Mouse (Mus musculus) limb, embryonic 10.5 days (tissue): Measurements from ENCODE around the gene Tnfrsf13c. TPM values are rescaled to one million over a fixed set of nuclear protein-coding genes. Genes with fewer than 3 reads are reported as not detected.
A peak's percentile ranks its signal among the peaks of the same experiment; 100 is the strongest.

Source experiments
- DNase-seq: peaks from one replicate; pipeline ENCODE4 v3.0.0-alpha.2; 2017; ENCODE audit warnings: low spot score
- H3K27ac ChIP-seq: fragments of 300-500 bp; sonication (generic); 2 replicates; pipeline ENCODE4 v1.5.1; 2016; ENCODE audit warnings: mild to moderate bottlenecking
- H3K27me3 ChIP-seq: fragments of 300-500 bp; sonication (generic); 2 replicates; pipeline ENCODE4 v1.6.1; 2016; ENCODE audit warnings: low read depth, mild to moderate bottlenecking; ENCODE audit not compliant: poor library complexity, severe bottlenecking
- H3K36me3 ChIP-seq: fragments of 300-500 bp; sonication (generic); 2 replicates; pipeline ENCODE4 v1.6.1; 2016; ENCODE audit warnings: mild to moderate bottlenecking, moderate library complexity
- H3K4me1 ChIP-seq: fragments of 300-500 bp; sonication (generic); 2 replicates; pipeline ENCODE4 v1.6.1; 2016
- H3K4me3 ChIP-seq: fragments of 300-500 bp; sonication (generic); 2 replicates; pipeline ENCODE4 v1.5.1; 2016; ENCODE audit warnings: mild to moderate bottlenecking, moderate library complexity
- H3K9me3 ChIP-seq: fragments of 300-500 bp; sonication (generic); replicated peaks from 2 replicates; pipeline ENCODE4 v1.6.1; 2016; ENCODE audit warnings: mild to moderate bottlenecking
- WGBS: fragments of 180-500 bp; shearing (Covaris S2); methylation state at CpG from one replicate; pipeline ENCODE4 v1.1.7; 2016; 5-methylcytosine and 5-hydroxymethylcytosine counted together
- polyA plus RNA-seq: library from polyadenylated mRNA; unstranded; fragments of >200 nt; fragmentation: Nextera tagmentation; extraction: Ambion mirVana; gene quantifications from 2 replicates; pipeline ENCODE4 v1.2.1, GENCODE M21; 2016

Gene Tnfrsf13c
- polyA plus RNA-seq, 1 experiment from 2014 or later, result 0.33 TPM

DNA sequence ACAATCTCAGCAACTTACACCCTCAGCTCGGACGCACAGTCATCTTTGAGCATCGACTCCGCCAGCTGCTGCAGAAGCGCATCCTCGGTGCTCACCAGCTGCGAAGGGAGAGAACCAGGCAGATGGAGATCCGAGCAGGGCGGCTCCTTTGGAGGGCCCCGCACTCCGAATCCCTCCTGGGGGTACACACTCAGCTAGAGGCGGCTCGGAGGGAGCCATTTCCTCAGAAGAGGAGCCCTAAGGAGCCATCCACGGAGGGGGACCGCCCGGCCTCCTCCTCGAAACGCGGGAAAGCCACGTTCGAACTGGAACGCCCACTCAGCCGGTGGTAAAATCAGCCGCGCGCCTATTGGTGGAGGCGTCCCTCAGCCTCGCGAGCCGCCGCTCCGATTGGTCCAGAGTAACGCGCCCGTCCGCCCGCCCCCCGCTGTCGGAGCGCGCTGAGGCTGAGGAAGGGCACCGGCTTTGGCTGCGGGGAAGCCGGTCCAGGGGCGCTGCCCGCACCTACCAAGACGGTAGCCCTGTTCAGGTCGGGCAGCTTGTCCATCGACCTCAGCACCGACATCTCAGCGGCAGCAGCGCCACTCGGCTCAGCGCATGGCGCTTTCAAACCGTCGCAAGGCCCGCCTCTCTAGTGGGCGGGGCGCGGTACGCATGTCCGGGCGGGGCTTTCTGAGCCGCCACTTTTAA lies 20.1 kb upstream of the Tnfrsf13c start, which contains the start of gene Cenpm:
TSS of gene Cenpm (minus strand) at position 634 of the 690 bp plus-strand sequence.
- under 1% methylated on average over 65 of the region's 65 CpGs for WGBS
- peaks cover 9% of the 10 kb centered on the region for H3K4me1 ChIP-seq
- peak within 1 kb of the TSS; percentile 94 for H3K27ac ChIP-seq
- no peaks in the 10 kb centered on the region for H3K27me3 ChIP-seq
- H3K36me3 ChIP-seq, result peaks cover 6% of the 10 kb centered on the region
- peak; percentile 97 for DNase-seq
- H3K9me3 ChIP-seq, result no peaks in the 10 kb centered on the region
- H3K4me3 ChIP-seq, result peak within 1 kb of the TSS; percentile 83

DNA sequence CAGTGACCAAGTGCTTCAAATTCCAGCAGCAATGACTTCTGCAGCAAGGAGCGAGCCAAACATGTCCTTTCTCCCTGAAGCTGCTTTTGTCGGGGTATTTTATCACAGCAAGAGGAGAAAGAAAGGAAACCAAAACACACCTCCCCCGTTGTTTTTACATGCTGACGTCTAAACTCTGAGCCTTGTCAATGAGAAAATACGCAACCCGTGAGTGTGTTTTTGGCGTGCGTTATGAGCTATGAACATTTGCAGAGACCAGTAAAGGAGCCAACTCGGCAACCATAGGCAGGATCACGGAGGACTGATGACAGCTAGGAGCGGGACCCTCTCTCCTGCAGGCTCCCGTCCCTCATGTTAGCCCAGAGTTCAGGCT lies 19.6 kb upstream of the Tnfrsf13c start:
- no peak for DNase-seq
- Histone ChIP-seq H3K27me3 (no peaks in the 10 kb centered on the region), H3K9me3 (no peaks in the 10 kb centered on the region), H3K4me3 (peak overlapping the region; percentile 83), H3K36me3 (peaks cover 11% of the 10 kb centered on the region), H3K27ac (peak overlapping the region; percentile 94), H3K4me1 (peaks cover 9% of the 10 kb centered on the region)
- 9% methylated on average over 12 of the region's 12 CpGs for WGBS

DNA sequence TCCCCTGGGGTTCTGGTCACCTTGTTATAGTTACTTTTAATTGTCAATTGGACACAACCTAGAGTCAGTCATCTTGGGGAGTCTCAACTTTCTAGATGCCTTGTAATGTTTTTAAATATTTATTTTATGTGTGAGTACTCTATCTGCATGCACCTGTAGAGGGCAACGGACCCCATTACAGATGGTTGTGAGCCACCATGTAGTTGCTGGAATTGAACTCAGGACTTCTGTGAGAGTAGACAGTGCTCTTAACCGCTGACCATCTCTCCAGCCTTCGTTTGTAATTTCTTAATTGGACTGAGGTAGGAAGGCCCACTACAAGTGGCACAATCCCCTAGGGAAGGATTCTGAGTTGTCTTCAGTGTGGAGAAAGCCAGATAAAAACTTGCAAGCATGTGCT lies 19.1 kb upstream of the Tnfrsf13c start:
- no peak for DNase-seq
- H3K27me3 ChIP-seq, result no peaks in the 10 kb centered on the region
- peaks cover 15% of the 10 kb centered on the region for H3K36me3 ChIP-seq
- H3K4me3 ChIP-seq, result peak overlapping the region; percentile 83
- H3K4me1 ChIP-seq, result peaks cover 9% of the 10 kb centered on the region
- H3K27ac ChIP-seq, result peak overlapping the region; percentile 94; the same call in 1 of the 2 replicates
- 81% methylated on average over 3 of the region's 3 CpGs for WGBS
- no peaks in the 10 kb centered on the region for H3K9me3 ChIP-seq

DNA sequence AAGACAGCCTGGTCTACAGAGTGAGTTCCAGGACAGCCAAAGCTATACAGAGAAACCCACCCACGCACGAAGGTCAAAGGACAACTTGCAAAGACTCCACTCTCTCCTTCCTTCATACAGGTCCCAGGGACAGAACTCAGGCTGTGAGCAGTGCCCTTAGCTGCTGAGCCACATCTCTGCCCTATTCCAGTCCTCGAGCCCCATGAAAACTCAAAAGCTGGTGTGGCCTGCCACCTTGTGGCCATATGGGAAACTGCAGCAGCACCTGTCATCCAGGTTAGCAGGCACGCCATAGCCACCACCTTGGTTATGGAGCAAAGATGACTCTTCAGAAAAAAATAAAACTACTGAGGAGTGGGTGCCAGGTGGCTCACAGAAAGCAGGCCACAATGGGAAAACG lies 12.4 kb upstream of the Tnfrsf13c start:
- WGBS, result 20% methylated on average over 5 of the region's 5 CpGs
- no peak overlapping the region for H3K4me3 ChIP-seq
- H3K4me1 ChIP-seq, result no peaks in the 10 kb centered on the region
- no peaks in the 10 kb centered on the region for H3K27me3 ChIP-seq
- H3K27ac ChIP-seq, result no peak overlapping the region
- H3K9me3 ChIP-seq, result no peaks in the 10 kb centered on the region
- peak; percentile 91 for DNase-seq
- H3K36me3 ChIP-seq, result peaks cover 42% of the 10 kb centered on the region

DNA sequence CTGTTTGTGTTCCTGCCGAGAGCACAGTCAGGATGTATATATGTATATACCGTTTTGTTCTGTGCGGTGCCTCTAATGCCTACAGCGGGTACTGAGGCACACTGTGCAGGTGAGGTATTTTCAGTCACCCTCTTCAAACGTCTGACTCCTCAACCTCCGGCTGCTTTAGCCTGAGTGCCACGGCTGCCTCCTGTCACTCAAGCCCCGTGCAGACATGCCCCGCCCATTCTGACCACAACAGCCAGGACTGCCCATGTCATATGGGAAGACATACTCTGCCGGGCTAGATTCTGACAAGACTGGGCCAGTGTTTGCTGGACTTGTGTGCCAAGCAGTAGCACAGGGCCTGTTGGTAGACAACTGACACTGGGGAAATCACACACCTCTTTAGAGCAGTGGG lies 11.5 kb upstream of the Tnfrsf13c start:
- no peak for DNase-seq
- Histone ChIP-seq H3K9me3 (no peaks in the 10 kb centered on the region), H3K4me1 (no peaks in the 10 kb centered on the region), H3K27ac (no peak overlapping the region), H3K4me3 (no peak overlapping the region), H3K36me3 (peaks cover 39% of the 10 kb centered on the region), H3K27me3 (no peaks in the 10 kb centered on the region)
- 84% methylated on average over 10 of the region's 10 CpGs for WGBS

DNA sequence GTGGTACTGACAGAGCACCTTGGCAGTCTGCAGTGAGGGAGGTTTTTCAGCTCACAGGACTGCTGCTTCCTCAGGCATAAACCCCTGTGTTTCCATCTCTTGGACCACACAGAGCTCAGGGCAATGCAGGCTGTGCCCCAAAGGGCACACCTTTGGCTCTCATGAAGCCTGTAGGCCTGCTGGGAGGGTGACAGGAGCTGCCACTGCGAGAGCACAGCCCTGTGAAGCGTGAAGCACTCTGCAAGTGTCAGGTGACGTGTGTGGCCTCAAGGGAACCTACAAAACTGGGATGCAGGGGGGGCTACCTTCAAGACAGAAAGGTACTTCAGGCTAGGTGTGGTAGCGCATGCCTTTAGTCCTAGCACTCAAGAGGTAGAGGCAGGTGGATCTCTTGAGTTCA lies 8.5 kb upstream of the Tnfrsf13c start:
- DNase-seq, result no peak
- H3K27me3 ChIP-seq, result no peaks in the 10 kb centered on the region
- no peak overlapping the region for H3K27ac ChIP-seq
- WGBS, result 72% methylated on average over 4 of the region's 4 CpGs
- peaks cover 14% of the 10 kb centered on the region for H3K4me1 ChIP-seq
- peaks cover 20% of the 10 kb centered on the region for H3K36me3 ChIP-seq
- no peaks in the 10 kb centered on the region for H3K9me3 ChIP-seq
- no peak overlapping the region for H3K4me3 ChIP-seq

DNA sequence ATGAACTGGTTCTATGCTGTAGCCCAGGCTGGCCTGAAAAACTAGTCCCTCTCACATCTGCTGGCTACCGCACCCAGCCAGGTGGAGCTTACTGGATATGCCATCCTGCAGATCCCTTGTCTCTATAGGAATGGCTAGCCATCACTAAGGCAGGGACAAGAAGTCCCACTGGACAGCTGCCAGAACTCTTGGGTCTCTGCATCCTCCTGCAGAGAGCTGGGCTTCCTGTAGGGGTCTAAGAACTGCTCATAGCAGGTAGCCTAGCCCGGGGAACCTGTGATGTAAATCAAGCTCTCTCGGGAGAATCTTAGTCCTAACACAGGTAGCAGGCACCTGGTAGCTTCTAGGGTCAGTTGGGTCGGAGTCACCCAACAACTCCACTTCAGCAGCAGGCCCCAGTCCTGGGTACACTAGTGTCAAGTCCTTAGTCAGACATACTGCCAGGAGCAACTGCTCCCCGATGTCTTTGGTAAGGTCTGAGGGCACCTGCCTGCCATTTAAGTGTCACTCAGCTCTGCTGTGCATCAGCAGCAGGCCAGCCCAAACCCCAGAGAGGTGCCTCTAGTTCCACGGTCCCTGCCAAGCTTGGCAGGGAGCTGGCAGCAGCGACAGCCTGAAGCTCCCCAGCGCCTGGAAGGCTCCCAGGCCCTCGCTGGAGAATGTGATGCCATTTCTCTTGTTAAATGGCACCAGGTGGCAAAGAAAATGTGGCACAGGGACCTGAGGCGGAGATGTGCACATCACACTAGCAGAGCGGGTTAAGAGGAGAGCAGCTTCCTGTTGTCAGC lies 7.6 kb upstream of the Tnfrsf13c start:
- 72% methylated on average over 11 of the region's 11 CpGs for WGBS
- peak overlapping the region; percentile 4; the same call in 1 of the 2 replicates for H3K27ac ChIP-seq
- peaks cover 14% of the 10 kb centered on the region for H3K4me1 ChIP-seq
- H3K27me3 ChIP-seq, result no peaks in the 10 kb centered on the region
- H3K9me3 ChIP-seq, result no peaks in the 10 kb centered on the region
- no peak for DNase-seq
- no peak overlapping the region for H3K4me3 ChIP-seq
- peaks cover 20% of the 10 kb centered on the region for H3K36me3 ChIP-seq

DNA sequence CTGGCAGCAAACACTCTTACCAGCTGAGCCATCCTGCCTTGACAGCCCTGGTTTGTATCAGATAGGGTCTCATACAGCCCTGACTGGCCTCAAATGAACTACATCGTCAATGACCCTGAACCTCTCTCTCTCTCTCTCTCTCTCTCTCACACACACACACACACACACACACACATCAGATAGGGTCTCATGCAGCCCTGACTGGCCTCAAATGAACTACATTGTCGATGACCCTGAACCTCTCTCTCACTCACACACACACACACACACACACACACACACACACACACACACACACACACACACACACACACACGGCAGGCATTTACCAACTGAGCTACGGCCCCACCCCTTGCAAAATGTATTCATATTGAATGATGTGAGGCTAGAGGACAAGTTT lies 6.9 kb upstream of the Tnfrsf13c start:
- 87% methylated on average over 4 of the region's 4 CpGs for WGBS
- peaks cover 1% of the 10 kb centered on the region; the same call in 1 of the 2 replicates for H3K27me3 ChIP-seq
- H3K9me3 ChIP-seq, result no peaks in the 10 kb centered on the region
- H3K36me3 ChIP-seq, result peaks cover 20% of the 10 kb centered on the region
- H3K4me1 ChIP-seq, result peaks cover 14% of the 10 kb centered on the region
- no peak overlapping the region for H3K27ac ChIP-seq
- H3K4me3 ChIP-seq, result no peak overlapping the region
- DNase-seq, result no peak

DNA sequence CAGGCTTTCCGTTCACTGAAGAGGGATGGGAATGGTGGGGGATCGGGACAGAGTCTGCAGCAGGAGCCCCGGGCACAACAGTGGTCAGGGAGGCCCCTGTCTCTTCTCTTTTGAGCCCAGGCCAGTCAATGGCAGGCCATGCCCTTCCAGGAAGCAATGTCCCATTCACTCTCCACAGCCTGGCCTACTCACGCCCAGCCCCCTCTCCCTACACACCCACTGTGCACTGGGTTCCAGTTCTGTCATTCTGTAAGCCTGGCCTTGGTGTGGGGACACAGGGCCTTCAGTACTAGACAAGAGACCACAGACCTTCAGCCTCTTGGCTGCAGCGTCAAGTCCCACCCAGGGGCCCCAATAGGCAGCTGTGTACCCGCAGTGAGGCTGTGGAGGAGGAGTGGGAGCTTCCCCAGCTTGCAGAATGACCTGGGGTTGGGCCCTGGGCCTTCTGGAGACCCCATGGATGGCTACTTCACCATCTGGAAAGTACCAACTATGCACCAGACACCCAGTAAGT lies 6.0 kb upstream of the Tnfrsf13c start:
- DNase-seq, result no peak
- Histone ChIP-seq H3K27me3 (peaks cover 11% of the 10 kb centered on the region), H3K9me3 (no peaks in the 10 kb centered on the region), H3K27ac (peak overlapping the region; percentile 12), H3K4me1 (peaks cover 18% of the 10 kb centered on the region), H3K36me3 (peaks cover 20% of the 10 kb centered on the region), H3K4me3 (no peak overlapping the region)
- WGBS, result 81% methylated on average over 6 of the region's 6 CpGs

DNA sequence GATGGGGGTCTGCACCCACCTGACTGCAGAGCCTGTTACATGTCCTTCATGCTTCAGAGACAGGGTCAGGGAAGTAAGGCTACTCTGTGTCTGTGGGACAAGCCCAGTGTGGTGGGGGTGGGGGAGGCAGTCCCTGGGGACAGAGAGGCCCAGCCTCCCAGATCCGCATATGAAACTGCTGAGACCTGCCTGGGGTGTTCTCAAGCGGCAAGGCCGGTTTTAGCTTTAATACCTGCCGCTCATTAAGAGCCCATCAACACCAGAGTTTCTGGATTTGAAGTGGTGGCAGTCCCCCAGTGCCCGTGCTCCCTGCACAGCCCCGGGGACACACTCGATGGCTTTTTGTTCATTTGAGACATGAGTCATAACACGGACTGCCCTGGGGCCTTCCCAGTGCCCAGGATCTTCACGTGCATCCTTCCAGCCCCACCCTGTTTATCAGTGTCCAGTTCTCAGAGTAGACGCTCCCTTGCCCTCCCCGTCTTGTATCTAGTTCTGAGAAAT lies 5.4 kb upstream of the Tnfrsf13c start:
- peaks cover 17% of the 10 kb centered on the region for H3K36me3 ChIP-seq
- peaks cover 16% of the 10 kb centered on the region for H3K27me3 ChIP-seq
- WGBS, result 45% methylated on average over 11 of the region's 11 CpGs
- peaks cover 21% of the 10 kb centered on the region for H3K4me1 ChIP-seq
- H3K9me3 ChIP-seq, result no peaks in the 10 kb centered on the region
- DNase-seq, result no peak
- H3K27ac ChIP-seq, result peak overlapping the region; percentile 12
- H3K4me3 ChIP-seq, result no peak overlapping the region

DNA sequence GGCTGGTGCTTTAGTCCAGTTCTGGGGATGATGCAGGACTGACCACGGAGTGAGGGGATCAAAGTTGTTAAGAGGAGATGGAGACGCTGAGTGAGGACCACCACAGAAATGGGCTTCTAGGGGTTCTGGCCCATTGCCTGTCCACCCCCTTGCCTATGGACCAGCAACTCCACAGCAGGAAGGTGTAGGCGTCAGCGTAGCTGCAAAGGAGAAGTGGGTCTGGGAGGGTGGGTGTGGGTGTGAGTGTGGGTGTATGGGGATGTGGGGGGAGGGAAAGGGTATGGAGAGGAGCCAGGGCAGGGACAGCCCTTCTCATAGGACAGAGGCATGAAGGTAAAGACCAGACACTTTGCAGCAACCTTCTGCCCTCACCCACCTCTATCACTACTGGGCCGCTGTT lies 1.6 kb upstream of the Tnfrsf13c start:
- no peak overlapping the region for H3K4me3 ChIP-seq
- no peak for DNase-seq
- no peak overlapping the region for H3K27ac ChIP-seq
- 89% methylated on average over 5 of the region's 5 CpGs for WGBS
- peaks cover 38% of the 10 kb centered on the region for H3K4me1 ChIP-seq
- H3K27me3 ChIP-seq, result peaks cover 50% of the 10 kb centered on the region
- no peaks in the 10 kb centered on the region for H3K36me3 ChIP-seq
- no peaks in the 10 kb centered on the region for H3K9me3 ChIP-seq

DNA sequence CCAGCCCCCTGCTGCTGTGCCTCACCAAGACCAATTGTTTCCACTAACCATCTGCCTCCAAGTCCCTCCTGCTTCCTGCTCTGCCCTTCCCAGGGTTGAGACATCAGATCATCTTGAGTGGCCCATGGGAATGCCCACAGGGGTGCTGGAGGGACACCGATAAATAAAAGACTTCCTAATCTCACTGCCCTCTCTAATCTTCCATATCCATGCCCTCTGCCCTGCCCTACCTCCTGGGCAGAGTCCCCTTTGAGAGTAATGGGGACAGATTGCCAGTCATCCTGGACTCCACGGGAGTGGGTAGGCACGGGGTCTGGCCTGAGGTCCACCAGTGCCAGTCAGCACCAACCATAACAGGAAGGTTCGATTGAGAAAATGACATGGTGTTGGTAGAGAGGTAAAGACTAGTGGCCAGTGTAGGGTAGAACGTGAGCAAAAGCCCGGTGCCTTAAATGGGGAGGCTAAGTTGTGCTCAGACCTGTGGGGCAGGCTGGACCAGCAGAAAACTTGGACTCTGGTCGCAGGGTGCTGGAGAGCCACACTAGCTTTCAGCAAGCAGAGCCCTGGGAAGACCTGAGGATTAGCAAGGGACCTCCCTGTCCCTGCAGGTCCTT lies 540 bp upstream of the Tnfrsf13c start:
- no peaks in the 10 kb centered on the region for H3K9me3 ChIP-seq
- no peak for DNase-seq
- peaks cover 58% of the 10 kb centered on the region for H3K27me3 ChIP-seq
- no peaks in the 10 kb centered on the region for H3K36me3 ChIP-seq
- peak overlapping the region; percentile 53 for H3K27ac ChIP-seq
- H3K4me1 ChIP-seq, result peaks cover 29% of the 10 kb centered on the region
- peak overlapping the region; percentile 47 for H3K4me3 ChIP-seq
- 37% methylated on average over 7 of the region's 7 CpGs for WGBS
